Mouse (Mus musculus) ES-Bruce4 (cell line): ENCODE results near the gene Grb10.

Experiments
- CTCF ChIP-seq: IDR thresholded peaks from one replicate; pipeline ENCODE4 v1.8.1; 2011; ENCODE audit warnings: low read depth, low read length
- EP300 ChIP-seq: IDR thresholded peaks from 2 replicates; pipeline ENCODE4 v1.6.1; 2011; ENCODE audit warnings: low read depth, low read length; ENCODE audit not compliant: insufficient read depth
- POLR2A ChIP-seq: IDR thresholded peaks from one replicate; pipeline ENCODE4 v1.8.1; 2011; ENCODE audit warnings: low read length; ENCODE audit not compliant: insufficient read depth

GRCm38 (mm10) chr11:12079231-12079630 is 40.7 kb upstream of the Grb10 start:
- TF ChIP-seq POLR2A = no peak
- TF ChIP-seq CTCF = no peak
- TF ChIP-seq EP300 = no peak
